Mouse (Mus musculus) CH12F3 (cell line): Measurements from ENCODE around the gene Nr1h2.

Experiments used
- in situ Hi-C: fragments of 300-500 bp; cut with MboI; formaldehyde crosslinking; loops from 2 replicates; pipeline ENCODE4 v1.14.3; 2020; ENCODE audit warnings: low sequenced_read_pairs

The Nr1h2 gene

DNA sequence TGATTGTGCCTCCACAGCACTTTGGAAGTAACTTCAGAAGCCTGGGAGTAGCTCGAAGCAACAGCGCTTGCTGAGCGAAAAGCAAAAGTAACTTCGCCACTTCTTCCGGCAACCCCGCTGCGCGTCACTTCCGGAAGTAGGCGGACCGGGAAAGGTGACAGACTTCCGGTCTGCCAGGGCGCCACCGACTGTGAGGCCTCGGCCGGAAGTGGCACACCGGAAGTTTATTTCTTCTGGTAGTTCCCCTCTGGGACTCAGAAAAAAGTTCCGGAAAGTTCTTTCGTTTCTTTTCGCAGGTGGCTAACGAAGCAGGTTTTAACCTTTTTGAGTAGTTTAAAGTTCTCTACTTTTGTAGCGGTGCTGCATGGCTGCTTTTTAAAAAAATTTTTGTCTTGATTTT lies at the start of gene Nr1h2:
Gene Nr1h2 (minus strand): TSS at position 126 of the 400 bp plus-strand sequence.
- in situ Hi-C loops, result no loop called here

GRCm38 (mm10) chr7:44603186-44603855 lies 49.6 kb upstream of the Nr1h2 start:
- in situ Hi-C loops, result no loop called here

DNA sequence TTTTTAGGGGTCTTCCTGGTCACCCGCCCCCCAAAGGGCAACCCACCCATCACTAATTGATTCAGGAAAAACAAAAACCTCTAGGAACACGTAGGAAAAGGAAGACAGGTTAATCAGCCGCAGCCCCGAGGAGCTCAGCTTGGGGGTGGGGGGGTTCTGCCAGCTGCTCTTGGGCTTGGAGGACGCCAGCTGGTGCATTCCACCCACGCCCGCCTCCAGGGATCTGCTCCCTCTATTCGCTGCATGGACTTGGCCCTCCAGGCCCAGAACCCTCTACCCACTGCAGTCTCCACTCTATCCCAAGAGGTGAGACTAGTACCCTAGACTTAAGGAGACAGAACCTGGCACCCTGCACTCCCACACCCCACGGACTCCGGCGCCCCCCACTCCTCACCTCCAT lies 48.7 kb upstream of the Nr1h2 start:
- in situ Hi-C loops, result no loop called here

DNA sequence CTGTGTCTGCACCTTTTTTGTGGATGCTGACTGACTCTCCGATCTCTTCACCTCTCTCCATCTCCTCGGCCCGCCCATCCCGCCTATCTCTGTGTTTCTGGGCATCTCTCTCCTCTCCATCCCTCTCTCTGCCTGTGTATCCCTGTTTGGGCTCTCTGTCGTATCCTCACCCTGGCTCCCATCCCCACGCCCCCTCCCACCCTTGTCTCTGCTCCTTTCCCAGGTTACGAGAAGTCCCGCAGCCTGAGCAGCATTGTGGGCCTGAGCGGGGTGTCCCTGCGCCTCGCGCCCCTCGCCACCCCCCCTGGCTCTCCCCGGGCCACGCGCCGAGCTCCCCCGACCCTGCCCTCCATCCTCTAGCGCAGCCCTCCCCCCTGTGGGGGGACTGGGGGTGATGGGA lies 47.9 kb upstream of the Nr1h2 start:
- in situ Hi-C loops, result no loop called here

GRCm38 (mm10) chr7:44600691-44601262 lies 47.0 kb upstream of the Nr1h2 start:
- in situ Hi-C loops, result no loop called here

- in situ Hi-C loops, result no loop called here
Measured at GRCm38 (mm10) chr7:44598336-44598735, 44.6 kb upstream of the Nr1h2 start.

DNA sequence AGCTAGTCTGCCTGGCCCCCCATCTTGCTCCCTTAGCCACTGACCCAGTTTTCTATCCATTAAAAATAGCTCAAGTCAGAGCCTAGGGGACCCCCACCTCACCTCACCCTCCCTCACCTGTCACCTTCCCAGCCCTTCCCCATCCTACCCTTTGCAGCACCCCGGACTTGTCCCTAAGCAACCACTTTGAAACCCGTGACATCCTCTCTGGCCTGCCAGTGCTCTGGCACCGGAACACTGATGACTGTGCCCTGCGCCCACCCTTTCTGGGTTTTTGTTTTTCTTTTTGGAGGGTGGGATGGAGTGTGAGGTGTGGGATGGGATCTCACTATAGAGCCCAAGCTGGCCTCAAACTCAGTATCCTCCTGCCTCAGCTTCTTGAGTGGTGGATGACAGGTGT lies 43.9 kb upstream of the Nr1h2 start:
- in situ Hi-C loops, result no loop called here

DNA sequence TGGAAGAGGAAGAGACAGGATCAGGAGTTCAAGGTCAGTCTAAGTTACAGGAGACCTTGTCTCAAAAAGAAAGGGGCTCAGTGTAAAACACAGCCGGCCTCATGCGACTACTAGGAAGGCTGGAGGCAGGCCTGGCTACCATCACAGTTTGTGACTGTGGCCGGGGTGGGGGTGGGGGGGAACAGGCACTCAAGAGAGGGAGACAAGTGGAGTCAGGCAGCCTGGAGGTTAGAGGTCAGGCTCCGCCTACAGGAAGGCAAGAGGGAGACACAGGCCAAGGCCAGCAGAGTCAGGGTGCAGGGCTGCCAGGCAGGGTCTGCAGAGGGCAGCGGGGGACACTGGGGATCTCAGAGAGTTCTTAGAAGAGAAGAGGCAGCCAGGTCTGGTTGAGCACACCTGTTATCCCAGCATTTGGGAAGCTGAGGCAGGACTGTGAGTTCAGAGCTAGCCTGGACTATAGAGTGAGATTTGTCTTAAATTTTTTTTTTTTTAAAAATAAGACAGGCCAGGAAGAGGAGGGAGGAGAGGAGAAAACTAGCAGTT lies 43.3 kb upstream of the Nr1h2 start:
- in situ Hi-C loops, result no loop called here

DNA sequence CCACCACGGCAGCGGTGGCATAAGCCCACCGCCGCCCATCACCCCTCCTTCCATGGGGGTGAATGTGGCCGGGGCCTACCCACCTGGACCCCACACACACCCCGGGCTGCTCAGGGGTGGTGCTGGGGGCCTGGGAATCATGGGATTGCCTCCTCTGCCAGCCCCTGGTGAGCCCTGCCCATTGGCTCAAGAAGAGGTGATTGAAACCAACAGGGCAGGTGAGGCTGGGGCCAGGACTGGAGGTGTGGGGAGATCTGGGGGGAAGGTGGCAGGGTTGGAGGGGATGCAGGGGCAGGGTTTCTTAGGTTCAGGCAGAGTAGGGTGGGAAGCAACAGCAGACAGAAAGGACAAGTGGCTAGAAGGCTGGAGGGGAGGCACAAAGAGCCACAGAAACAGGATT lies 42.3 kb upstream of the Nr1h2 start:
- in situ Hi-C loops, result no loop called here

DNA sequence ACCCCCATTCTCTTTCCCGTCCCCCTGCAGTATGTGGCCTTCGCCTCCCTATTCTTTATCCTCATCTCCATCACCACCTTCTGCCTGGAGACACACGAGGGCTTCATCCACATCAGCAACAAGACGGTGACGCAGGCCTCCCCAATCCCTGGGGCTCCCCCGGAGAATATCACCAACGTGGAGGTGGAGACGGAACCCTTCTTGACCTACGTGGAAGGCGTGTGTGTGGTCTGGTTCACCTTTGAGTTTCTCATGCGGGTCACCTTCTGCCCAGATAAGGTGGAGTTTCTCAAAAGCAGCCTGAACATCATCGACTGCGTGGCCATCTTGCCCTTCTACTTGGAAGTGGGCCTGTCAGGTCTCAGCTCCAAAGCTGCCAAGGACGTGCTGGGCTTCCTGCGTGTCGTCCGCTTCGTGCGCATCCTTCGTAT lies 41.4 kb upstream of the Nr1h2 start:
- in situ Hi-C loops, result no loop called here

GRCm38 (mm10) chr7:44594291-44594690 lies 40.5 kb upstream of the Nr1h2 start:
- in situ Hi-C loops, result no loop called here

DNA sequence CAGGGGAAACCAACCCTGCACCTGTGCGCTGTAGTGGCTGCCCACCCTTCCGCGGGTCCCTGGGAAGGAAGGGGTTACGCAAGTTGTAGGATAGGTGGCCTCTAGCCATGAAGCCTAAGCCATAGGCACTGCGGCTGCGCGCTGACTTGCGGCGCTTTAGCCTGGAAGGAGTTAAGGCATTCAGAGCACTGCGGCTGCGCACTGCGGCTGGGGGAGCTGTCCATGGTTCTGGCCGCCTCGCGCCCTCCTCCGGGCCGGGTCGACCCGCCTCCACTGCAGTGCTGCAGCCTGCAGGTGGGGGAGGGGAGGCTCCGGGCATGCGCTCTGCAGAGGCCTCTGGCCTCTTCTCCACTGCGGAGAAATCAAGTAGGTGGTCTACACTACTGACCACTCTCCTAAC lies 40.0 kb upstream of the Nr1h2 start:
- in situ Hi-C loops, result no loop called here

DNA sequence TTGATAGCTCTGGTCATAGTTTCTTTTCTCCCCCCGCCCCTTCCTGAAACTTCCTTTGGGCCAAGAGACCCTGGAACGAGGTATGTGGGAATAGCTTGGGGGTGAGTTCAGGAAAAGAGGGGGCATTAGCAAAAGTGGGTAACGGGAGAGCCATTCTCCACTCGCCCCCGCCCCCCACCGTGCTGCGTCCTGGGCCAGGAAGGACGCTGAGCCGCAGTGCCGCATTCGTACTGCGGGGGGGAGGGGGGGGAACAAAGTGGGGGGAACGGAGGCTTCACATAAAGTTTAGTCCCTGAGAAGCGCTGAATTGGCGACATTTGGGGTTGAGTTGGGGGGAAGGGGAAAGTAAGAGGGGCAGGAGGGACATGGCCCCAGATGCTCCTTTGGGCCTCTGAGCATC lies 39.3 kb upstream of the Nr1h2 start:
- in situ Hi-C loops, result no loop called here

DNA sequence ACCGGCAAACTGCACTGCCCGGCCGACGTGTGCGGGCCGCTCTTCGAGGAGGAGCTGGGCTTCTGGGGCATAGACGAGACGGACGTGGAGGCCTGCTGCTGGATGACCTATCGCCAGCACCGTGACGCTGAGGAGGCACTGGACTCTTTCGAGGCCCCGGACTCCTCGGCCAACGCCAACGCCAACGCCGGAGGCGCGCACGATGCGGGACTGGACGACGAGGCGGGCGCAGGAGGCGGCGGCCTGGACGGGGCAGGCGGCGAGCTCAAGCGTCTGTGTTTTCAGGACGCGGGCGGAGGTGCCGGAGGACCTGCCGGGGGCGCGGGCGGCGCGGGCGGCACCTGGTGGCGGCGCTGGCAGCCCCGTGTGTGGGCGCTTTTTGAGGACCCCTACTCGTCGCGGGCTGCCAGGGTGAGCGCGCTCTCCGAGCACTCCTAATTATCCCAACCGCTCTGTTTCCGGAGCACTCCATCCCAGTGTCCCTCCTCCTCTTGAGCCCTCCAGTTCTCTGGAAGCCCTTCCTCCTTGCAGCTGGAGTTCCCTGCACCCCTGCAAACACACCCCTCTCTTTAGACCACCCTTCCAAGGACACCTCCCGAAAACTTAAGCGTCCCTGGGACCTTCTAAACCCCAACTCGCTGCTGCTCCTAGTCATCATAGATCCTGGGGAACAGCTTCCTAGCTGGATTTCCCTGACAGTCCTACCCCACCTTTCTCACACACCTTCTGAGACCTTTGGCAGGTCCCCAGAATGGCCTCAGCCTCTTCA lies 37.8 kb upstream of the Nr1h2 start:
- in situ Hi-C loops, result no loop called here

DNA sequence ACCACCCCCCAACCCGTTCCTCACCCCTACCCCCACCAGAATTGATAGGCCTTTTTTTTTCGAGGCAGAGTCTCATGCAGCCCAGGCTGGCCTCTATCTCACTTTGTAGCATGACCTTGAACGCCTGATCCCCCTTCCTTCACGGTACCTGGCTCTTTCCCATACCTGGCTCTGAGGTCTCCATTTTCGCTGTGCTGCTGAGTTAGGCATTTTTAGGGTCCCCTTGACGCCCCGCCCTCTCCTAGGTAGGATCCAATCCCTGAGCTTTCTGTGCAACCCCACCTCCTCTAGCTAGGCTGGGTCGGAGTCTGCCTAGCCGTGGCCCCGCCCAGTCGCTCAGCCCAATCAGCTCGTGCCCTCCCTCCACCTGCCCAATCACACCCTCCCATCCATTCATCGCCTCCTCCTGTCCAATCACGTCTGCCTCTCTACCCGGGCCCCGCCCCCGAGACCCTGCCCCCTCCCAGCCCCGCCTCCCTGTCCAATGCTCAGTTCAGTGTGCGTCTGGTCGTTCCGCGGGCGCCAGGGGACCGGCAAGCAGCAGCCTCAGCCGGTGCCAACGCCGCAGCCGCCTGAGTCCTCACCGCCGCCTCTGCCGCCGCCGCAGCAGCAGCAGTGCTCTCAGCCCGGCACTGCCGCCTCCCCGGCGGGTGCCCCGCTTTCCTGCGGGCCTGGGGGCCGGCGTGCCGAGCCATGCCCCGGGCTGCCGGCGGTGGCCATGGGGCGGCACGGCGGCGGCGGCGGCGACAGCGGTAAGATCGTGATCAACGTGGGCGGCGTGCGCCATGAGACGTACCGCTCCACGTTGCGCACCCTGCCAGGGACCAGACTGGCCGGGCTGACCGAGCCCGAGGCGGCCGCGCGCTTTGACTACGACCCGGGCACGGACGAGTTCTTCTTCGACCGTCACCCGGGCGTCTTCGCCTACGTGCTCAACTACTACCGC lies 36.9 kb upstream of the Nr1h2 start, which contains the start of gene Kcnc3:
Gene Kcnc3 (plus strand): TSS at position 263 of the 946 bp plus-strand sequence.
- in situ Hi-C loops, result no loop called here

DNA sequence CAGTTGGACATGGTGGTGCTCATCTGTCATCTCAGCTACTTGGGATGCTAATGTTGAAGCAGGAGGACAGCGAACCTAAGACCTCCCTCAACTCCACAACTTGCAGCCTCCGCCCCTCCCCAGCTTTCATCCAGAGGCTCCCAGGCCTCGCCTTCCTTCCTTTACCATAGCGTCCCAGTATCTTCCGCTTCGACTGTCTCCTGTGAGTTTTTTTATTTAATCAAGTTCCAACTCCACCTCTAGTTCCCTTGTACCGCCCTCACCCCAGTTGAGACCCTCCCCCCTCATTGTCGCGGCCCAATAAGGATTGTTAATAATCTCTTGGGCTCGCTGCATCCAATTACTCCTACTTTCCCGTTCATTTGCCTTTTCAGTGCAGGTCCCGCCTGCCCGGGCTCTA lies 36.2 kb upstream of the Nr1h2 start:
- in situ Hi-C loops, result no loop called here

DNA sequence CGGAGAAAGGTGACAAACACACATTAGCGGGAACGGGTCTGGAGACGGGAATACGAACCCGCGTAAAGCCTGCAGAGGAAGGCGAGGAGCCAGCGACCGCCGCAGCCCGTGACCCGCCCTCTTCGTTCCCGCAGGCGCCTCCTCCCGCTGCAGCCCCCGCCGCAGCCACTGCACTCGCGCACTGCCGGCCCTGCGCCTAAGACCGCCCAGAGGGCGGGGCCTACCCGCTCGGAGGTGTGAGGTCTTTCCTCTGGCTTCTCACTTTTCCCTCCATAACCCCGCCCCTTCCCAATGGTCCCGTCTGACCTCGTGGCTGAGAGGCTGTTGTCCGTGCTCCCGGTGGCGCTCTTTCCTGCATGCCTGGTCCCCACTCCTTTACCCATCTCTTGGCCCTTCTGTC lies 35.4 kb upstream of the Nr1h2 start:
- in situ Hi-C loops, result no loop called here

GRCm38 (mm10) chr7:44588338-44588737 lies 34.6 kb upstream of the Nr1h2 start:
- in situ Hi-C loops, result no loop called here

GRCm38 (mm10) chr7:44587676-44588075 lies 33.9 kb upstream of the Nr1h2 start:
- in situ Hi-C loops, result no loop called here

- in situ Hi-C loops, result no loop called here
Measured at GRCm38 (mm10) chr7:44586930-44587329, 33.2 kb upstream of the Nr1h2 start.

DNA sequence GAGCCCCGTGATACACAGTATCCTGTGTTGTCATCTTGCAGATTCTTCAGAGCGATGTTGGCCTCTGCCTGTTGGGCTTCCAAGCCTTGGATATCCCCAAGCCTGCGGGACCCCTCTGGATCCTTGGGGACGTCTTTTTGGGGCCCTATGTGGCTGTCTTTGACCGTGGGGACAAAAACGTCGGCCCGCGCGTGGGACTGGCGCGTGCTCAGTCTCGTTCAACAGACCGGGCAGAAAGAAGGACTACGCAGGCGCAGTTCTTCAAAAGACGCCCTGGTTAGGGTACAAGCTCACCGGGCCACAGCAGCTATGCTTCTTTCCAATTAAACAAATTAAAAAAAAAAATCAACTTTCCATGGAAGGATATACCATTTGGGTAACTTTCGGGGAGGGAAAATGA lies 32.8 kb upstream of the Nr1h2 start:
- in situ Hi-C loops, result no loop called here
